Mouse (Mus musculus) embryo, embryonic 11 days (tissue): ENCODE measurements around the gene Atp6v0b.

Experiments used
- DNase-seq: peaks from one replicate; pipeline ENCODE4 v3.0.0-alpha.2; 2015

The Atp6v0b gene

GRCm38 (mm10) chr4:117834845-117835530 lies 52.1 kb downstream of the Atp6v0b start:
- peak; percentile 87 for DNase-seq

- DNase-seq: no peak
Measured at GRCm38 (mm10) chr4:117834457-117834844, 52.7 kb downstream of the Atp6v0b start, which contains the start of gene Slc6a9. Slc6a9 (plus strand) TSS chr4:117834506.
